Mouse (Mus musculus) heart, postnatal 0 days (tissue): ENCODE results near the gene 1700029P11Rik.

Experiments
- CTCF ChIP-seq: IDR thresholded peaks from 2 replicates; pipeline ENCODE4 v1.5.1; 2016; ENCODE audit warnings: antibody characterized with exemption, control low read depth, low read depth
- EP300 ChIP-seq: IDR thresholded peaks from 2 replicates; pipeline ENCODE4 v1.6.1; 2016; ENCODE audit warnings: antibody characterized with exemption, low read depth

- TF ChIP-seq CTCF (no peak), EP300 (no peak)
Measured at GRCm38 (mm10) chr15:81958906-81959305, 21.4 kb upstream of the 1700029P11Rik start.
